Mouse (Mus musculus) myocyte (in vitro differentiated cells): ENCODE data around the gene Asb15. TPM values are rescaled to one million over a fixed set of nuclear protein-coding genes. Genes with fewer than 3 reads are reported as not detected.
A peak's percentile ranks its signal among the peaks of the same experiment; 100 is the strongest.

ENCODE experiments used
- H3K27me3 ChIP-seq: one replicate; pipeline ENCODE4 v1.6.1; 2011; ENCODE audit not compliant: control insufficient read depth, insufficient read depth, insufficient read length
- H3K36me3 ChIP-seq: one replicate; pipeline ENCODE4 v1.6.1; 2011; ENCODE audit not compliant: control insufficient read depth, insufficient read depth
- H3K4me2 ChIP-seq: one replicate; pipeline ENCODE4 v1.6.1; 2011; ENCODE audit warnings: low read depth, control low read depth
- H3K4me3 ChIP-seq: one replicate; pipeline ENCODE4 v1.5.1; 2011; ENCODE audit warnings: mild to moderate bottlenecking, control low read depth, moderate library complexity
- H3K79me2 ChIP-seq: one replicate; pipeline ENCODE4 v1.6.1; 2011; ENCODE audit not compliant: control insufficient read depth, insufficient read depth
- H3ac ChIP-seq: one replicate; pipeline ENCODE4 v1.6.1; 2011; ENCODE audit not compliant: control insufficient read depth, insufficient read length
- CEBPB ChIP-seq: IDR thresholded peaks from 2 replicates; pipeline ENCODE4 v1.6.1; 2011; ENCODE audit warnings: mild to moderate bottlenecking, moderate library complexity; ENCODE audit not compliant: poor library complexity, insufficient read depth, severe bottlenecking
- E2F4 ChIP-seq: IDR thresholded peaks from one replicate; pipeline ENCODE4 v1.6.1; 2011; ENCODE audit warnings: mild to moderate bottlenecking, control low read depth, moderate library complexity; ENCODE audit not compliant: insufficient read depth
- MAX ChIP-seq: IDR thresholded peaks from one replicate; pipeline ENCODE4 v1.6.1; 2011; ENCODE audit warnings: low read depth, mild to moderate bottlenecking, control low read depth
- MYOD1 ChIP-seq, 3 experiments: IDR thresholded peaks; one replicate each; pipeline ENCODE4 v1.6.1; 2011; ENCODE audit warnings: control low read depth in 2 of 3, low read depth in 2 of 3, mild to moderate bottlenecking in 2 of 3, moderate library complexity in 1 of 3; ENCODE audit not compliant: insufficient read length in 2 of 3, control insufficient read depth in 1 of 3
- MYOG ChIP-seq, 3 experiments: IDR thresholded peaks; one replicate each; pipeline ENCODE4 v1.6.1; 2011; ENCODE audit warnings: control low read depth in 2 of 3, low read depth in 2 of 3, mild to moderate bottlenecking in 2 of 3; ENCODE audit not compliant: insufficient read length in 2 of 3, control insufficient read depth in 1 of 3, insufficient read depth in 1 of 3
- POLR2A ChIP-seq: IDR thresholded peaks from one replicate; pipeline ENCODE4 v1.6.1; 2011; ENCODE audit warnings: low read depth, mild to moderate bottlenecking, control low read depth, moderate library complexity; ENCODE audit not compliant: insufficient read length
- POLR2AphosphoS2 ChIP-seq: IDR thresholded peaks from one replicate; pipeline ENCODE4 v1.6.1; 2011; ENCODE audit warnings: low read depth, control low read depth; ENCODE audit not compliant: insufficient read length
- REST ChIP-seq: IDR thresholded peaks from one replicate; pipeline ENCODE4 v1.6.1; 2011; ENCODE audit warnings: mild to moderate bottlenecking, control low read depth, moderate library complexity; ENCODE audit not compliant: insufficient read depth, insufficient read length
- SRF ChIP-seq: IDR thresholded peaks from one replicate; pipeline ENCODE4 v1.6.1; 2011; ENCODE audit warnings: low read depth; ENCODE audit not compliant: control insufficient read depth, insufficient read length
- TCF12 ChIP-seq: IDR thresholded peaks from one replicate; pipeline ENCODE4 v1.6.1; 2011; ENCODE audit warnings: mild to moderate bottlenecking, control low read depth; ENCODE audit not compliant: poor library complexity, insufficient read depth, severe bottlenecking
- TCF3 ChIP-seq: IDR thresholded peaks from one replicate; pipeline ENCODE4 v1.6.1; 2011; ENCODE audit warnings: low read depth, control low read depth; ENCODE audit not compliant: insufficient read length
- USF1 ChIP-seq: IDR thresholded peaks from one replicate; pipeline ENCODE4 v1.6.1; 2011; ENCODE audit warnings: low read depth, mild to moderate bottlenecking, control low read depth, moderate library complexity
- polyA plus RNA-seq: library from polyadenylated mRNA; unstranded; fragments of >200 nt; fragmentation: generic; extraction: Trizol; gene quantifications from one replicate; pipeline ENCODE4 v1.2.1, GENCODE M21; 2012; ENCODE audit warnings: missing spikeins

Gene Asb15
- polyA plus RNA-seq, 1 experiment: 0.16 TPM

- no peaks in the 10 kb centered on the region for H3K36me3 ChIP-seq
- H3ac ChIP-seq: no peak overlapping the region
- H3K27me3 ChIP-seq: no peaks in the 10 kb centered on the region
- H3K4me3 ChIP-seq: no peak overlapping the region
- peak overlapping the region; percentile 28 for H3K4me2 ChIP-seq
- TF ChIP-seq REST (no peak), MAX (no peak)
- H3K79me2 ChIP-seq: peaks cover 9% of the 10 kb centered on the region
Observed at GRCm38 (mm10) chr6:24530711-24531420, 2.9 kb downstream of the Asb15 start.

DNA sequence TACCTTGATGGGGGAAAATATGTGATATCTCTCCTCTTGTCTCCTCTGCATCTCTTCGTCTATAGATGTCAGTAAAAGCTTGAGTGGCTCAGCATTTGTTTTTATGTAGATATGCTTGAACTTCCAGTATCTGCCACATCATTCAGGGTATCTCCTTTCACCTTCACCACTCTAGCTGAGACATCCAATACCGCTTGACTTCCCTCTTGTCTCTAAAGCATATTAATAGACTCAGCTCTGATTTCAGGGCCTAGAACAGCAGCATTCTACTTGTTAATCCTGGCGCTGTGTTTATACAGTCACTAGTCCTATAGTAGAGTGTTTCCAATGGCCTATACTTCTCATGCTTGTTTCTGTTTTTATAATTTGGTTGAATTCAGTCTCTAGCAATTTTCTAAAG is 4.9 kb downstream of the Asb15 start:
- Histone ChIP-seq H3K27me3 (no peaks in the 10 kb centered on the region), H3ac (no peak overlapping the region), H3K36me3 (no peaks in the 10 kb centered on the region), H3K79me2 (no peaks in the 10 kb centered on the region), H3K4me2 (no peak overlapping the region), H3K4me3 (no peak overlapping the region)
- TF ChIP-seq POLR2AphosphoS2 (no peak), TCF3 (no peak), SRF (no peak), POLR2A (no peak)

DNA sequence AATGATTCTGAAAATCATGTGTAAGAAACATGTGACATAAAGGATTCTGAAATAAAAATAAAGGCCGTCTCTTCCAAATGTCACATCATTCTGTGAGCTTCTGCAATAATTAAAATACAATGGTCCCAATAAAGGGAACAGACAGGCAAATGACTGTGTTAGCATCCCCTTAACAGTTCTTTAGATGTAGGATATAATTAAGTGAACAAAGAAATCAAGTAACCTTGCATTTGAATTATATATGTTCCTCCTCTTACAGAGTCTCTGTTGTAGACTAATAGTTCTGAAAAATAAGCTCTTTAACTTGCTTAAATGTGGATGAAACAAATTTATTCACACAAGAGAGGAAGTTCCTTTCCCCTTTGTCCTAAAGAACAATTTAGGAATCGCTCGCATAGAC is 10.5 kb downstream of the Asb15 start:
- Histone ChIP-seq H3K79me2 (no peaks in the 10 kb centered on the region), H3ac (no peak overlapping the region), H3K4me3 (no peak overlapping the region), H3K27me3 (no peaks in the 10 kb centered on the region), H3K36me3 (no peaks in the 10 kb centered on the region), H3K4me2 (no peak overlapping the region)
- no peak for TF ChIP-seq TCF12
- TF ChIP-seq REST: no peak
- no peak for TF ChIP-seq POLR2AphosphoS2
- no peak for TF ChIP-seq MAX
- no peak for TF ChIP-seq SRF
- no peak for TF ChIP-seq POLR2A
- no peak for TF ChIP-seq USF1
- no peak for TF ChIP-seq TCF3
- TF ChIP-seq CEBPB: no peak
- TF ChIP-seq MYOG (IDR thresholded peaks at IDR 0.05; ENCODE audit: control insufficient read depth in 1 of 3, insufficient read depth in 1 of 3, insufficient read length in 2 of 3, low read depth in 2 of 3): no peak
- TF ChIP-seq E2F4: no peak
- TF ChIP-seq MYOD1 (IDR thresholded peaks at IDR 0.05; ENCODE audit: control insufficient read depth in 1 of 3, insufficient read length in 2 of 3, low read depth in 2 of 3): no peak

DNA sequence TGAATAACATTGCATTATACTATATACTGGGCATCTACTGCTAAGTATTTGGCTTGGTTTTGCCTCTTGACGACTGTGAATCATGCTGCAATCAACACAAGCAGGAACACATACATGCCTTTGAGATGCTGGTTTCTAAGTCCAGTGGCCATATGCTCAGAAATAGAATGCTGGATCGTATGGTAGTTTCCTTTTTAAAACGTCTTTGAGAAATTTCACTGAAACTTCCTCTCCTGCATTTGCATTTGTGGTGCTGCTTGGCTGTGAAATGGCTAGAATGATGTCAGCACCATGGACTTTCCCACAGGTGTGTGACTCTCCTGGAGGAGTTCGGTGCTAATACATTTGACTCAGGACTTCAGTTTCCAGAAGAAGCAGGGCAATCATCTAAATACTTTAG is 12.2 kb downstream of the Asb15 start:
- Histone ChIP-seq H3ac (no peak overlapping the region), H3K36me3 (no peaks in the 10 kb centered on the region), H3K4me3 (no peak overlapping the region), H3K27me3 (no peaks in the 10 kb centered on the region), H3K79me2 (no peaks in the 10 kb centered on the region), H3K4me2 (no peak overlapping the region)
- TF ChIP-seq TCF12: no peak
- no peak for TF ChIP-seq MAX
- no peak for TF ChIP-seq MYOG (IDR thresholded peaks at IDR 0.05; ENCODE audit: control insufficient read depth in 1 of 3, insufficient read depth in 1 of 3, insufficient read length in 2 of 3, low read depth in 2 of 3)
- TF ChIP-seq E2F4: no peak
- TF ChIP-seq CEBPB: no peak
- no peak for TF ChIP-seq TCF3
- no peak for TF ChIP-seq MYOD1 (IDR thresholded peaks at IDR 0.05; ENCODE audit: control insufficient read depth in 1 of 3, insufficient read length in 2 of 3, low read depth in 2 of 3)
- no peak for TF ChIP-seq SRF
- no peak for TF ChIP-seq REST
- no peak for TF ChIP-seq USF1
- TF ChIP-seq POLR2A: no peak
- TF ChIP-seq POLR2AphosphoS2: no peak

DNA sequence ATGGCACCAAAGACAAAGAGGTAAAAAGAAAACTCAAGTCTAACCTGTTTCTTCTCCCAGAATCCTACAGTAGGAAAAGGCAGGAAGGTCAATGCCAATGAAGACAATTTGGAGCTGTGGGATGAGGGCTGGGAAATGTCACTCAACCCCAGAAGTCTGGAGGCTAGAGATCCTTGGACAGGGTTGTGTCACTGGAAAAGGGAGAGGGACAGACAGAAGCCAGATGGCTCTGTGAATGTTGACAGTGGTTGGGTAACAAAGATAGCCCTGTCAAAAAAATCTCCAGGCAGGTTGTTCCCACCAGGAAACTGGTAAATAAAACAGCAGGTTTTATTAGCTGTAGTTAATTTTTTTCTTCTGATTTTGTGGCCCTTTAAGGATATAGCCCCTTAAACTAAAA is 14.4 kb downstream of the Asb15 start:
- no peak overlapping the region for H3K4me2 ChIP-seq
- no peak overlapping the region for H3ac ChIP-seq
- TF ChIP-seq E2F4 (no peak), USF1 (no peak), TCF12 (no peak), MAX (no peak), POLR2AphosphoS2 (no peak), REST (no peak), TCF3 (no peak), SRF (no peak), CEBPB (no peak), MYOD1 (IDR thresholded peaks at IDR 0.05; ENCODE audit: control insufficient read depth in 1 of 3, insufficient read length in 2 of 3, low read depth in 2 of 3) (no peak), MYOG (IDR thresholded peaks at IDR 0.05; ENCODE audit: control insufficient read depth in 1 of 3, insufficient read depth in 1 of 3, insufficient read length in 2 of 3, low read depth in 2 of 3) (no peak), POLR2A (no peak)
- H3K4me3 ChIP-seq: no peak overlapping the region
- no peaks in the 10 kb centered on the region for H3K79me2 ChIP-seq
- H3K36me3 ChIP-seq: no peaks in the 10 kb centered on the region
- no peaks in the 10 kb centered on the region for H3K27me3 ChIP-seq
